Mouse (Mus musculus) adrenal gland, postnatal 14 days (tissue): Measurements from ENCODE around the gene Ung. TPM values are rescaled to one million over a fixed set of nuclear protein-coding genes. Genes with fewer than 3 reads are reported as not detected.

Experiments
- DNase-seq: peaks from one replicate; pipeline ENCODE4 v3.0.0; 2021; ENCODE audit warnings: mixed read lengths
- total RNA-seq: library from RNA; stranded (reverse); gene quantifications from 2 replicates; pipeline ENCODE4 v1.2.3, GENCODE M21; 2021

The Ung gene
- total RNA-seq, 1 experiment from 2014 or later: 11.9 TPM

DNA sequence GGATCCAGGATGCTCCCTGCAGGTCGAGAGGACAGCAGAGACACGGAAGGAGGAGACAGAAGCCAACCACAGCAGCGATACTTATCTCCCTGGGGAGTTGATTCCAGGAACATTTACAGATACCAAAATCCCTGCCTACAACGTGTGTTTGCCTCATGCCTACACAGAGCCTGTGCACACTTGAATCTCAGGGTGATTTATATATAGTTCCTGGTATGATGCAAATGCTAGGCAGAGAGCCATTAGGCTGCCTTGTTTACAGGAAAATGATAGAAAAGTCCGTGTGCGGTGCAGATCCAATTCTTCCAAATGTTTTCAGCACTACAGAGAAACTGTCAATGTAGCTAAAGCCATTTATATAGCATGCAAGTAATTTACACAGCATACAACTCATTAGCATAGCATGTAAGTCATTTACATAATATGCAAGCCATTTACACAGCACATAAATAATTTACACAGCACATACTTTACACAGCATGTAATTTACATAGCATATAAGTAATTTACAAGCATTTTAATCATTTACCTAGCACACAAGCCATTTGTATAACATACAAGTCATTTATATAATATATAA is 33.0 kb downstream of the Ung start:
- DNase-seq: no peak

DNA sequence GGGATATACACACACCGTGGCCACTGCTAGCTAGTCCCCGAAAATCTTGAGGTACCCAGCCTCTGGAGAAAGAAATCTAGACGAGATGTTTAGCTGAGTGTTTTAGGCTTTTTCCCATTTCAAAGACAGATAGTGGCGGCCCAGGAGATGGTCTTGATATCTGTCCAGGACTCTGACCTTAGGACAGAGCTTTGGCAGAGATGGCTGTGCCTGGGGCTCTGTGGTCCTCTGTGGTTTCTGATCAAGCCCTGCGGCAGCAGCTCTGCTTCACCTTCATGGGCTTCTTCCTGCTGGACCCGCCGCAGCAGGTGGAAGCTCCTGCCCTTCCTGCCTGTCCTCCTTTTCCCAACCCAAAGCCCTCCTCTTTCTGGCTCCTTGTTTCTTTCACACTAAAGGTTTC is 40.2 kb downstream of the Ung start:
- DNase-seq: no peak

DNA sequence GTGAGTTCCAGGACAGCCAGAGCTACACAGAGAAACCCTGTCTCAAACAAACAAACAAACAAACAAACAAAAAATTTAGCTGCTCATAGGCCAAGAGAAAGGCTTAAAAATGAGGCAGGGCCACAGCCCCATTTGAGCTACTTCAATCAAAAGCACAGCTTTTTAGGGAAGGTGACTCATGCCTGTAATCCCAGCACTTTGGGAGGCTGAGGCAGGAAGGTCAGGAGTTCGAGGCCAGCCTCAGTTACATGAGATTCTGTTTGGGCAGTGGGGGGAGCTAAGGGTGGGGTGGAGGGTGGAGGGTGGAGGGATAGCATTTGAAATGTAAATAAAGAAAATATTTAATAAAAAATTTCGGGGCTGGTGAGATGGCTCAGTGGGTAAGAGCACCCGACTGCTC is 42.8 kb downstream of the Ung start:
- DNase-seq: no peak

DNA sequence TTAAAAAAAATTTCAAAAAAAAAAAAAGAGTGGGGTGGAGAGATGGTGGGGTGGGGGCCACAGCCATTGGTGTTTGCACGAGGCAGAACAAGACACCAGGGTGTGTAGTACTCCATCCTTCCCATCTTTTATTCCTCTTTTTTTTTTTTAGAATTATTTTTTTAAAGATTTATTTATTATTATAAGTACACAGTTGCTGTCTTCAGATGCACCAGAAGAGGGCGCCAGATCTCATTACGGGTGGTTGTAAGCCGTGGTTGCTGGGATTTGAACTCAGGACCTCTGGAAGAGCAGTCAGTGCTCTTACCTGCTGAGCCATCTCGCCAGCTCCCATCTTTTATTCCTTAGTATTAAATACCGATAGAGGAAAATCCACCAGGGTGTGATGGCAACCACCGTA is 43.3 kb downstream of the Ung start:
- no peak for DNase-seq

DNA sequence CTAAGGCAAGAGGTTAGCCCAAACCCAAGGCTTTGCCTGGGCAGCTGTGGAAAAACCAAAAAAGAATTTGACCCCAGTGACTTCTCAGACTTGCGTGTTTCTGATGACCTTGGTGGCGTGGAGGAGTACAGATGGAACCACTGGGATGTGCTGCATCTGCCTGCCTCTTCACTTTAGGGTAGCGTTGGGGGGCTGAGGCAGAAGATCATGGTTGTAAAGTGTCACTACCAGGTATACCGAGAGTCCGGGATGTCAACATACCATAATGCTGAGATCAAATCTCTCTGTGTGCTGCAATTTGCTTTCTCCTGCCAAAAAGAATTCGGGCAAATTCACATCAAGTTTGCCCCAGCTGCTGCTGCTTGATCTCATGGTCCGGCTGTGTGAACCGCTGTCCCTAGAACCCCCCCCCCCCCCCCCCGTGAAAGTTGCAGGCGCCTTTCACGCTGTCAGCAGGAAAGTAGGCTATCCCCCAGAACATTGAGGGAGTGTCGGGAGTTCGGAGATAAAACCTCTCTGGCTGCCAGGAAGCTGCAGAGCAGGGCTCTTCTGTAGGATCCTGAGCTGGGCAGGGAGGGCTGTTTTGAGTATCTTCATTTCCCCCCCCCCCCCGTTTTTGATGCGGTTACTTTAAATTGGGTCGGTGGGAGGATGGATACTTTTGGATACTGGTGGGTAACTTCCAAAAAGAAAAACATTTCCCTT is 43.8 kb downstream of the Ung start:
- DNase-seq: no peak

DNA sequence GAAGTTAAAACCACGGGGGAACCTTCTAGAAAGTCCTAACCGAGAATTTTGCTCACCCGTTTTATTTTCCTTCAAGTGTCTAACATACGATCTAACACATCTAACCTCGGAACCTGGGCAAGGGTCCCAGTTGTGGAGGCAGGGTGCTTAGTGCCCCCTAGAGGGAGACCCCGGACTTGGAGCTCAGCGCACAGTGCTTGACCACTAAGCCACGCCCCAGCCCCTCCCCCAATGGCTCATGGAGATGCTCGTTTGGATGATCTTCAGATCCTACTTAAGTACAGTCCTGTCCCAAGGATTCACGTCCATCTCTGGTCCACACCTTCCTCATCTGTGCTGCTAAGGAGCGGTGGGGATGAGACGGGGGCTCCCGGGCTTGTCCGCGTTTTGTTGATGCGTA is 44.5 kb downstream of the Ung start:
- DNase-seq: peak; percentile 73

DNA sequence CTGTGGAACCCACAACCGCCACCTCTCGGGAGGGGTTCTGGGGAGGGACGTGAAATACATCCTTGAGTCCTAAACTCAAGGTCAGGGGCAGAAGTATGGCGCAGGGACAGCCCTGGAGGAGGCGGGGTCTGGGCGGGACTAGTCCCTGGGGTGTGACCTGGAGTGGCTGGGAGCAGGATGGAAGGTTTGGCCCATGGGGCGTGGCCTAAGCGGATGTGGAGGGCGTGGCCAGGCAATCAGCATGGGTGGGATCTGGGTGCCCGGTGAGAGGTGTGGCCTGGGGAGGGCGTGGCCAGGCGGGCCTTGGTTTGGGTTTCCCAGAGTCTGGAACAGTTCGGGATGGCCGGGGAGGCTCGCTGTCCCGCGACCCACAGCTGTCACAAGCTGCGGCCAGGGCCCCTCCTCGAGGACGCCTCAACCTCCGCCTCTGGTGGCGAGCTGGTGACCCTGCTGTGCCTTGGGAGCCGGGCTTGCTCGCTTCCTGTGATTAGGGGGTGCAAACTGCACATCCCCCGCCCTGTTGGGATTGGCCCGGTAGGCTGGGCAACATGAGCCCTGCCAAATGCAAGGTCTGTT is 45.5 kb downstream of the Ung start:
- peak; percentile 99 for DNase-seq

DNA sequence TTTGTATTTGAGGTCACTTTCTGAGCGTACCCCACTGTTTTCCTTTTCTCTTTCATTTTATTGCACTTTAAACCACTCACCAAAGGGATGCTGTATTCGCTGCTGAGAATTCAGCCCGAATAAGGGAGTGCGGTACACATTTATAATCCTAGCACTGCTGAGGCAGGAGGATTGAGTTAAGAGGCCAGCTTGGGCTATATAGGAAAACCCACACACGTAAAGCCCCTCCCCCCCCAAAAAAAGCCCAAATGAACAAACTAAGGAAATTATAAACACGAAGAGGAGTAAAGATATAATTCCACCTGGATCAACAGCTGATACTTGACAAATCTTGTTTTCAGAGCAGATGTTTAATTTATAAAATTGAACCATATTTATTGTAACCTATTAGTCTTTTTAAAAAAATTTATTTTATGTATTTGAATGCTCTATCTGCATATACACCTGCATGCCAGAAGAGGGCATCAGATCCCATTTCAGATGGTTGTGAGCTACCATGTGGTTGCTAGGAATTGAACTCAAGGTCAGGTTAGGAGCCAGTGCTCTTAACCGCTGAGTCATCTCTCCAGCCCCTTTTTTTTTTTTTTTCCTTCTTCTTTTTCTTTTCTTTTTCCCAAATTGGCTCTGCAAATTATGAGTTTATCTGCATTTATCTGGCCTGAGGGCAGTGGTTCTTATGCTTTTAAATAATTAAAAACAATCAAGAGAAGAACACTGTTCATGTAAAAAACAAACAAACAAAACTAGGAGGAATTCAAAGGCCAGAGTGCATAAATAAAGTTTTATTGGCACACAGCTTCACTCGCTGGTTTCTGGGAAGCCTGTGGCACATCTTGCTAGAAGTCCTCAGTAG is 46.6 kb downstream of the Ung start:
- no peak for DNase-seq

DNA sequence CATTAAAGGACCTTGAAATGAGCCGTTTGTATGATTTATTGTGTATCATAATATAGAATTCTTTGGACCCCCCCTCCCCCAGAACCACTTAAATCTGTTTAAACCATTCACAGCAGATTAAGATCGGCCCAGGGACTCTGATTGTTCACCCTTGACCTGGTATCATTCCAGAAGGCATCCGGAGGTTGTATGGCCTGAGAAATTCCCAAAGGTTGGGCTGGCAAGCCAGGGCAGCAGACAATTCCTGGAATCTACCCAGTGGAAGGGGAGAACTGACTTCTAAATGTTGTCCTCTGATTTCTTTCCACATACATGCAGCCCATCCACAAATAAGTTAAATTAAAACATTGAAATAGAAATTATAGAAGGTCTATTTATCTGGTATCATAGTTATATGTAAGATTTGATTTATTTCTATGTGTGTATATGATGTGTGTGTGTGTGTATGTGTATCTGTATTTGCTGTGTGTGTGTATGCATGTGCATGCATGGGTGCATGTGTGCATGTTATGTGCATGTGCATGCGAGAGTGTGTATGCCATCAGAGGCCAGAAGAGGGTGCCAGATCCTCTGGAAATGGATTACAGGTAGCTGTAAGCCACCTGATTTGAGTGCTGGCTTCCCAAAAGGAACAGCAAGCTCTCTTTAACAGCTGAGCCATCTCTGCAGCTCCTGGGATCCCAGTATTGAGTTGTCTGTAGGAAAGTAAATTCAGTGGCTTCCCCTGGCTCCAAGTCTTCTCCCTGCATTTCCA is 48.0 kb downstream of the Ung start:
- DNase-seq: peak; percentile 52

DNA sequence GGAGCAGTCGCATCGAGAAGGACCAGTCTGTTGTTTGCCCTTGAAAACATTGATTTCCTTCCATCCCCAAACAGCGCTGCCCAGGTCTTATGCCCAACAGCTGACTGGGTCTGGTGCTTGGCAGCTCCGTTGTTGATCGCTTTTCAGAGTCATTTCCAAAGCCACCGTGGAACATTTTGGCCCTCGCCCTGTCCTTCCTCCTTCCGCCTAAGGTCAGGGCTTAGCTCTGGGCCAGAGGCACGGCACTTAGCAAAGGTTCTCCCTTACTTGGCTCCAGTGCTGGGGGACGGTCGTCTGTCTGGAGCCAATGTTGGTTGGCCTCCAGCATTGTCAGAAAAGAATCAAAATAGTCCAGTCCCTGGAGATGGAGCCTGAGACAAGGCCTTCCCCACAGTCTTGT is 49.4 kb downstream of the Ung start:
- peak; percentile 76 for DNase-seq

DNA sequence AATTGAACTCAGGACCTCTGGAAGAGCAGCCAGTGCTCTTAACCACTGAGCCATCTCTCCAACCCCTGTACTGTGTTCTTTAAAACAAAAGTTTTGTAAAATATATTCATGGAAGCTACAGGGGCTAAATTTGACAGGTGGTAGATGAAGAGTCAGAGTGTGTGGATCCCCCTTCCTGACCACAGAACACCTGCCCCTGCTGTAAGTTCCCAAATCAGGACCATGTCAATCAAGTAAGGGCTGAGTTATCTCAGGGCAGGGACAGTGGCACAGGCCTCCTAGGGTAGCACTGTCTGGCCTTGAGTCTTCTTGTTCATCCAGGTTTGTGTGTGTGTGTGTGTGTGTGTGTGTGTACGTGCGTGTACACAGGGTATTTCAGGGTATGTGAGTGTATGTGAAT is 53.3 kb downstream of the Ung start:
- no peak for DNase-seq

DNA sequence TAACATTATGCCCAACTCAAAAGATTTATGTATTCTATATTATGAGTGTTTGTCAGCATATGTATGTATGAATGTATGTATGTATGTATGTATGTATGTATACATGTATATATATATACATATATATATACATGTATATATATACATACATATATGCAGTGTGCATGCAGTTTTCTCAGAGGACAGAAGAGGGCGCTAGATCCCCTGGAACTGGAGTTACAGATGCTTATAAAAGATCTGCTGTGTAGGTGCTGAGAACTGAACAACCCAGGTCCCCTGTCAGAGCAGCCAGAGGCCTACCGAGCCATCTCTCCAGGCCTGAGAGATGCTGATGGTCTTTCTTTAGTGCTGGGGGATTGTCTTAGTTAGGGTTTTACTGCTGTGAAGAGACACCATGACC is 56.9 kb downstream of the Ung start:
- DNase-seq: no peak

Other genes starting within 250 kb of the Ung start
- gene Coro1c, start 221.6 kb upstream of the Ung start, total RNA-seq: 52.9 and 58.0 TPM in 2 replicates
- gene Ssh1, start 136.5 kb upstream of the Ung start, total RNA-seq: 18.8 and 21.2 TPM in 2 replicates
- not detected in 2 replicates for gene Dao, start 126.7 kb upstream of the Ung start, total RNA-seq
- 24.9 and 25.7 TPM in 2 replicates for gene Usp30, start 64.9 kb upstream of the Ung start, total RNA-seq
- gene Svop, start 38.8 kb upstream of the Ung start, total RNA-seq: 3.2 and 4.1 TPM in 2 replicates
- 9.9 and 10.3 TPM in 2 replicates for gene Alkbh2, start 2.2 kb upstream of the Ung start, total RNA-seq
- 121 and 148 TPM in 2 replicates for gene Acacb, start 16.1 kb downstream of the Ung start, total RNA-seq
- not detected in 2 replicates for gene Foxn4, start 143.4 kb downstream of the Ung start, total RNA-seq
- 0.63 and 1.6 TPM in 2 replicates for gene Myo1h, start 158.8 kb downstream of the Ung start, total RNA-seq